Mouse (Mus musculus) liver, postnatal 0 days (tissue): ENCODE data around the gene Hk3. TPM values are rescaled to one million over a fixed set of nuclear protein-coding genes. Genes with fewer than 3 reads are reported as not detected.

Experiments
- ATAC-seq: fragments of 200-750 bp; cut with Nextera tagmentation; 2 replicates; pipeline ENCODE4 v1.8.0; 2017; ENCODE audit warnings: mild to moderate bottlenecking, moderate library complexity
- DNase-seq: peaks from one replicate; pipeline ENCODE4 v3.0.0-alpha.2; 2016
- H3K27ac ChIP-seq: fragments of 300-500 bp; sonication (generic); 2 replicates; pipeline ENCODE4 v1.5.1; 2014; ENCODE audit warnings: antibody characterized with exemption, moderate library complexity, mild to moderate bottlenecking, low read depth
- H3K27me3 ChIP-seq: fragments of 300-500 bp; sonication (generic); 2 replicates; pipeline ENCODE4 v1.6.1; 2014; ENCODE audit warnings: low read length, control low read depth, mixed read lengths; ENCODE audit not compliant: insufficient read depth
- H3K36me3 ChIP-seq: fragments of 300-500 bp; sonication (generic); replicated peaks from 2 replicates; pipeline ENCODE4 v1.6.1; 2014; ENCODE audit warnings: mild to moderate bottlenecking, control low read depth, low read length, moderate library complexity, mixed read lengths; ENCODE audit not compliant: insufficient read depth
- H3K4me1 ChIP-seq: fragments of 300-500 bp; sonication (generic); 2 replicates; pipeline ENCODE4 v1.6.1; 2014; ENCODE audit warnings: antibody characterized with exemption, mild to moderate bottlenecking, control low read depth; ENCODE audit not compliant: insufficient read depth
- H3K4me2 ChIP-seq: fragments of 300-500 bp; sonication (generic); 2 replicates; pipeline ENCODE4 v1.6.1; 2014; ENCODE audit warnings: low read depth, mild to moderate bottlenecking, low read length, moderate library complexity, mixed read lengths
- H3K4me3 ChIP-seq: fragments of 300-500 bp; sonication (generic); 2 replicates; pipeline ENCODE4 v1.5.1; 2014; ENCODE audit warnings: low read depth, low read length
- H3K9ac ChIP-seq: fragments of 300-500 bp; sonication (generic); replicated peaks from 2 replicates; pipeline ENCODE4 v1.6.1; 2014; ENCODE audit warnings: mild to moderate bottlenecking, moderate library complexity
- H3K9me3 ChIP-seq: fragments of 300-500 bp; sonication (generic); 2 replicates; pipeline ENCODE4 v1.6.1; 2016; ENCODE audit warnings: mild to moderate bottlenecking, control low read depth, low read length, mixed read lengths
- CTCF ChIP-seq: sonication (generic); IDR thresholded peaks from 2 replicates; pipeline ENCODE4 v1.5.1; 2016; ENCODE audit warnings: antibody characterized with exemption, low read depth
- EP300 ChIP-seq: IDR thresholded peaks from 2 replicates; pipeline ENCODE4 v1.6.1; 2016; ENCODE audit warnings: antibody characterized with exemption, low read depth, mild to moderate bottlenecking
- WGBS: fragments of 180-500 bp; shearing (Covaris S2); extraction: QIAGEN DNeasy Blood & Tissue Kit; methylation state at CpG from one replicate; pipeline ENCODE4 v1.1.7; 2014; ENCODE audit not compliant: insufficient replicate concordance; 5-methylcytosine and 5-hydroxymethylcytosine counted together
- polyA plus RNA-seq: library from polyadenylated mRNA; unstranded; fragments of >200 nt; fragmentation: Nextera tagmentation; extraction: Ambion mirVana; gene quantifications from 2 replicates; pipeline ENCODE4 v1.2.1, GENCODE M21; 2015

Hk3 gene
- polyA plus RNA-seq, 1 experiment from 2014 or later = 6.5 TPM

- TF ChIP-seq EP300 (no peak), CTCF (no peak)
- Histone ChIP-seq H3K27ac (no peak overlapping the region), H3K4me3 (no peak overlapping the region), H3K9me3 (no peaks in the 10 kb centered on the region), H3K36me3 (no peaks in the 10 kb centered on the region), H3K27me3 (no peaks in the 10 kb centered on the region), H3K4me2 (no peak overlapping the region), H3K4me1 (no peaks in the 10 kb centered on the region), H3K9ac (no peak overlapping the region)
- 74% methylated on average over 12 of the region's 12 CpGs for WGBS
- ATAC-seq (no peak), DNase-seq (no peak)
These were observed 40.2 kb downstream of the Hk3 start for GRCm38 (mm10) chr13:54980957-54981356.

GRCm38 (mm10) chr13:54978804-54979203, 42.4 kb downstream of the Hk3 start:
- no peaks in the 10 kb centered on the region for H3K27me3 ChIP-seq
- TF ChIP-seq EP300 = no peak
- no peak for TF ChIP-seq CTCF
- no peak overlapping the region for H3K9ac ChIP-seq
- no peaks in the 10 kb centered on the region for H3K4me1 ChIP-seq
- H3K4me2 ChIP-seq = no peak overlapping the region
- ATAC-seq = no peak
- no peaks in the 10 kb centered on the region for H3K36me3 ChIP-seq
- no peaks in the 10 kb centered on the region for H3K9me3 ChIP-seq
- 58% methylated on average over 8 of the region's 8 CpGs for WGBS
- H3K4me3 ChIP-seq = no peak overlapping the region
- no peak overlapping the region for H3K27ac ChIP-seq
- DNase-seq = no peak

GRCm38 (mm10) chr13:54975546-54975945, 45.6 kb downstream of the Hk3 start:
- Histone ChIP-seq H3K36me3 (no peaks in the 10 kb centered on the region), H3K4me3 (no peak overlapping the region), H3K4me1 (no peaks in the 10 kb centered on the region), H3K27me3 (no peaks in the 10 kb centered on the region), H3K9ac (no peak overlapping the region), H3K4me2 (no peak overlapping the region), H3K9me3 (no peaks in the 10 kb centered on the region), H3K27ac (no peak overlapping the region)
- DNase-seq = no peak
- no peak for TF ChIP-seq EP300
- no peak for TF ChIP-seq CTCF
- no peak for ATAC-seq
- WGBS = 51% methylated on average over 3 of the region's 3 CpGs

GRCm38 (mm10) chr13:54970521-54971247, 50.5 kb downstream of the Hk3 start:
- H3K27me3 ChIP-seq = no peaks in the 10 kb centered on the region
- H3K4me3 ChIP-seq = no peak overlapping the region
- ATAC-seq (no peak), DNase-seq (peak; percentile 68)
- H3K9ac ChIP-seq = no peak overlapping the region
- H3K9me3 ChIP-seq = no peaks in the 10 kb centered on the region
- TF ChIP-seq EP300 (no peak), CTCF (no peak)
- no peak overlapping the region for H3K27ac ChIP-seq
- H3K4me2 ChIP-seq = no peak overlapping the region
- no peaks in the 10 kb centered on the region for H3K4me1 ChIP-seq
- H3K36me3 ChIP-seq = no peaks in the 10 kb centered on the region
- WGBS = 36% methylated on average over 14 of the region's 14 CpGs

- no peak overlapping the region for H3K4me3 ChIP-seq
- no peaks in the 10 kb centered on the region for H3K9me3 ChIP-seq
- no peaks in the 10 kb centered on the region for H3K27me3 ChIP-seq
- WGBS = 54% methylated on average over 9 of the region's 9 CpGs
- H3K36me3 ChIP-seq = no peaks in the 10 kb centered on the region
- no peak overlapping the region for H3K27ac ChIP-seq
- no peaks in the 10 kb centered on the region for H3K4me1 ChIP-seq
- no peak for DNase-seq
- ATAC-seq = no peak
- no peak for TF ChIP-seq CTCF
- TF ChIP-seq EP300 = no peak
- H3K4me2 ChIP-seq = no peak overlapping the region
- H3K9ac ChIP-seq = no peak overlapping the region
These were observed 51.7 kb downstream of the Hk3 start for GRCm38 (mm10) chr13:54969513-54969912.

- Histone ChIP-seq H3K9me3 (no peaks in the 10 kb centered on the region), H3K27ac (no peak overlapping the region), H3K4me1 (no peaks in the 10 kb centered on the region), H3K4me2 (no peak overlapping the region), H3K27me3 (no peaks in the 10 kb centered on the region), H3K4me3 (no peak overlapping the region), H3K36me3 (no peaks in the 10 kb centered on the region), H3K9ac (no peak overlapping the region)
- no peak for TF ChIP-seq CTCF
- TF ChIP-seq EP300 = no peak
- ATAC-seq = no peak
- no peak for DNase-seq
- WGBS = 50% methylated on average over 5 of the region's 5 CpGs
These were observed 52.5 kb downstream of the Hk3 start for GRCm38 (mm10) chr13:54968636-54969035.
